Mouse (Mus musculus) kidney, embryonic 15.5 days (tissue): ENCODE data around the gene Gm49510. TPM values are rescaled to one million over a fixed set of nuclear protein-coding genes. Genes with fewer than 3 reads are reported as not detected.

ENCODE experiments used
- ATAC-seq: fragments of 200-750 bp; cut with Nextera tagmentation; replicated peaks from 2 replicates; pipeline ENCODE4 v1.8.0; 2017; ENCODE audit warnings: moderate TSS enrichment; ENCODE audit not compliant: low FRiP score
- H3K27ac ChIP-seq: fragments of 300-500 bp; sonication (generic); 2 replicates; pipeline ENCODE4 v1.5.1; 2015; ENCODE audit warnings: mild to moderate bottlenecking, inconsistent platforms
- H3K27me3 ChIP-seq: fragments of 300-500 bp; sonication (generic); 2 replicates; pipeline ENCODE4 v1.6.1; 2015; ENCODE audit warnings: inconsistent platforms
- H3K36me3 ChIP-seq: fragments of 300-500 bp; sonication (generic); 2 replicates; pipeline ENCODE4 v1.6.1; 2015; ENCODE audit warnings: inconsistent platforms
- H3K4me1 ChIP-seq: fragments of 300-500 bp; sonication (generic); 2 replicates; pipeline ENCODE4 v1.6.1; 2015; ENCODE audit warnings: inconsistent platforms
- H3K4me2 ChIP-seq: fragments of 300-500 bp; sonication (generic); 2 replicates; pipeline ENCODE4 v1.6.1; 2015; ENCODE audit warnings: moderate library complexity, mild to moderate bottlenecking, inconsistent platforms
- H3K4me3 ChIP-seq: fragments of 300-500 bp; sonication (generic); replicated peaks from 2 replicates; pipeline ENCODE4 v1.5.1; 2015; ENCODE audit warnings: mild to moderate bottlenecking, inconsistent platforms
- H3K9ac ChIP-seq: fragments of 300-500 bp; sonication (generic); 2 replicates; pipeline ENCODE4 v1.6.1; 2015; ENCODE audit warnings: mild to moderate bottlenecking, inconsistent platforms
- H3K9me3 ChIP-seq: fragments of 300-500 bp; sonication (generic); replicated peaks from 2 replicates; pipeline ENCODE4 v1.6.1; 2016; ENCODE audit warnings: inconsistent platforms
- WGBS: fragments of 180-500 bp; shearing (Covaris S2); methylation state at CpG from one replicate; pipeline ENCODE4 v1.1.7; 2015; ENCODE audit warnings: mixed read lengths; 5-methylcytosine and 5-hydroxymethylcytosine counted together
- microRNA-seq: library from miRNA; unstranded; fragments of <30 nt; microRNA quantifications from one replicate; pipeline ENCODE4, GENCODE M21; 2016
- polyA plus RNA-seq: library from polyadenylated mRNA; unstranded; fragments of >200 nt; fragmentation: Nextera tagmentation; extraction: Ambion mirVana; gene quantifications from 2 replicates; pipeline ENCODE4 v1.2.1, GENCODE M21; 2015

Gm49510 gene
- polyA plus RNA-seq, 1 experiment from 2014 or later = 0.60 TPM

DNA sequence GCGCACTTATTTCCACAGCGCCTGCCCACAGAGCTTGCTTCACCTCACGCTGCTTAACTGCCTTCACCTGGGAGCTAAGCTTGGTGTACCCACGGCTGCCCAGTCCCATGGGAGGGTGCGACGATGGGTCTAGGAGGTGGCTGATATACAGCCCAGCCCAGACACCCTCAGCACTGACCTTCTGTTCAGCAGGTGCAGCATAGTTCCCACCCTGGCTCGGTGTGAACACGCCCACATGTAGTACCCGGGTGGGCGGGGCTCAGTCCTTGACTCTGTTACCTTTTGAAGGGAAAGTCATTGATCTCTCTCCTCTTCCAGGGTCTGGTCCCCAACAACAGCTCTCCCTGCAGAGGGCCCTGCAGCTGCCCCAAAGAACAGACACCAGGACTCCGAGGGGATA lies 60.1 kb downstream of the Gm49510 start:
- Histone ChIP-seq H3K4me2 (no peak overlapping the region), H3K4me3 (no peak overlapping the region), H3K27me3 (no peaks in the 10 kb centered on the region), H3K9ac (no peak overlapping the region), H3K36me3 (peaks cover 14% of the 10 kb centered on the region), H3K9me3 (no peaks in the 10 kb centered on the region), H3K4me1 (peaks cover 22% of the 10 kb centered on the region), H3K27ac (no peak overlapping the region)
- WGBS = 87% methylated on average over 11 of the region's 11 CpGs
- ATAC-seq = no peak

DNA sequence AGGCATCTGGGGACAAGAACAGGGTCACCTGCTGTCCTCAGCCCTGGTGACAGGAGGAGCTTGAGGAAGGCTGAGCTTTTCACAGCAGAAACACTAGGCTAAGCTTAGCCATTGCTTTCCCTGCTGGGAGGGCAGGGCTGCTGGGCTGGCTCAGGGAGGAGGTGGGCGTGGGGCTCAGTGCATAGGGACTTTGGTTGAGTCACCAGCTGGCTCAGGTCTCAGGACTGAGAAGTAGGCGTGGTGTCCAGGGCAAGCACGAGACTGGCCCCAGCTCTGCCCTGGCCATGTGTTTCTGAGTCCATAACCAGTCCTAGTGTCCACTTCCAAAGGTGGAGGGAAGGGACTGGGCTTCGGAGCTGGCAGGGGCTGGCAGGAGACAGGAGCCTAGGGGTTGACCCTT lies 60.6 kb downstream of the Gm49510 start:
- Histone ChIP-seq H3K9me3 (no peaks in the 10 kb centered on the region), H3K9ac (no peak overlapping the region), H3K36me3 (peaks cover 14% of the 10 kb centered on the region), H3K27ac (no peak overlapping the region), H3K4me2 (no peak overlapping the region), H3K27me3 (no peaks in the 10 kb centered on the region), H3K4me3 (no peak overlapping the region), H3K4me1 (peaks cover 22% of the 10 kb centered on the region)
- no peak for ATAC-seq
- WGBS = 81% methylated on average over 4 of the region's 4 CpGs

DNA sequence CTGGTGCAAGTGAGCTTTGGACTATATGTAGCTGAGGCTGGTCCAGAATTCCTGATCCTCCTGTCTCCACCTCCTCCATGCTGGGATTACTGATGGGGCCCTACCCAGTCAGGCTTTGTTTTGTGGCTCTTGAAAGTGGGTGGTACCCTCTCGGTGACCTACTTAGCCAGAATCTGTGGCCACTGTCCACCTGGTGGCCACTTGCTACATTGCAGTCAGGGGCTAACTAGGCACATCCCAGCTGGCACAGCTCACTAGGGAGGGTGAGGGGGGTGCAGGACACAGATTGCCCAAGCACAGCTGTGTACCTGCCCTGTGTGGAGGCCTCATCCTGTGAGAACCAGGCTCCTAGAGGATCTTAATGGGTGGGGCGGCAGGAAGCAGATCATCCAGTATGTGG lies 63.4 kb downstream of the Gm49510 start:
- H3K36me3 ChIP-seq = peaks cover 18% of the 10 kb centered on the region
- H3K9ac ChIP-seq = no peak overlapping the region
- H3K9me3 ChIP-seq = no peaks in the 10 kb centered on the region
- peaks cover 6% of the 10 kb centered on the region; the same call in 1 of the 2 replicates for H3K4me1 ChIP-seq
- ATAC-seq = peak; percentile 64
- no peaks in the 10 kb centered on the region for H3K27me3 ChIP-seq
- H3K4me3 ChIP-seq = no peak overlapping the region
- no peak overlapping the region for H3K27ac ChIP-seq
- no peak overlapping the region for H3K4me2 ChIP-seq
- 23% methylated on average over 2 of the region's 2 CpGs for WGBS

Small RNA genes lying within 50 kb of the gene (microRNA-seq; reads per million reads assigned to microRNA genes)
- gene Mir6955 = not detected

Other genes with a start within 250 kb of the Gm49510 start
- 0.04 TPM in 1 of 2 replicates, not detected in the other for gene Elfn2, start 180.9 kb upstream of the Gm49510 start, polyA plus RNA-seq
- 25.4 and 25.6 TPM in 2 replicates for gene Mfng, start 126.2 kb upstream of the Gm49510 start, polyA plus RNA-seq
- gene Card10, start 96.6 kb upstream of the Gm49510 start, polyA plus RNA-seq = 9.1 and 9.5 TPM in 2 replicates
- gene Cdc42ep1, start 57.0 kb upstream of the Gm49510 start, polyA plus RNA-seq = 46.2 and 51.1 TPM in 2 replicates
- 0.60 and 1.8 TPM in 2 replicates for gene Lgals2, start 44.1 kb upstream of the Gm49510 start, polyA plus RNA-seq
- gene Gga1, start 22.5 kb upstream of the Gm49510 start, polyA plus RNA-seq = 49.5 and 55.5 TPM in 2 replicates
- 34.4 and 41.6 TPM in 2 replicates for gene Sh3bp1, start 101 bp downstream of the Gm49510 start, polyA plus RNA-seq
- gene Pdxp, start 14.3 kb downstream of the Gm49510 start, polyA plus RNA-seq = 13.7 and 15.0 TPM in 2 replicates
- gene Lgals1, start 27.1 kb downstream of the Gm49510 start, polyA plus RNA-seq = 761 and 838 TPM in 2 replicates
- 54.6 and 58.9 TPM in 2 replicates for gene Nol12, start 35.3 kb downstream of the Gm49510 start, polyA plus RNA-seq
- gene Triobp, start 48.1 kb downstream of the Gm49510 start, polyA plus RNA-seq = 62.9 and 66.6 TPM in 2 replicates
- 513 and 545 TPM in 2 replicates for gene H1f0, start 128.8 kb downstream of the Gm49510 start, polyA plus RNA-seq
- gene Galr3, start 142.2 kb downstream of the Gm49510 start, polyA plus RNA-seq = 0.12 and 0.30 TPM in 2 replicates
- gene Ankrd54, start 163.2 kb downstream of the Gm49510 start, polyA plus RNA-seq = 47.7 and 56.3 TPM in 2 replicates
- 243 and 247 TPM in 2 replicates for gene Eif3l, start 175.5 kb downstream of the Gm49510 start, polyA plus RNA-seq
- gene Micall1, start 209.2 kb downstream of the Gm49510 start, polyA plus RNA-seq = 8.6 and 11.0 TPM in 2 replicates
- 303 and 317 TPM in 2 replicates for gene Polr2f, start 241.3 kb downstream of the Gm49510 start, polyA plus RNA-seq
- 7.7 and 10.5 TPM in 2 replicates for gene 1700088E04Rik, start 241.6 kb downstream of the Gm49510 start, polyA plus RNA-seq